Mouse (Mus musculus) ES-E14 (cell line): ENCODE results near the gene 4933428G20Rik.

Experiments used
- HCFC1 ChIP-seq: IDR thresholded peaks from 2 replicates; pipeline ENCODE4 v1.6.1; 2012; ENCODE audit warnings: low read length, inconsistent platforms, borderline replicate concordance; ENCODE audit not compliant: insufficient read depth
- ZNF384 ChIP-seq: IDR thresholded peaks from 2 replicates; pipeline ENCODE4 v1.6.1; 2012; ENCODE audit warnings: low read depth, low read length, inconsistent platforms

DNA sequence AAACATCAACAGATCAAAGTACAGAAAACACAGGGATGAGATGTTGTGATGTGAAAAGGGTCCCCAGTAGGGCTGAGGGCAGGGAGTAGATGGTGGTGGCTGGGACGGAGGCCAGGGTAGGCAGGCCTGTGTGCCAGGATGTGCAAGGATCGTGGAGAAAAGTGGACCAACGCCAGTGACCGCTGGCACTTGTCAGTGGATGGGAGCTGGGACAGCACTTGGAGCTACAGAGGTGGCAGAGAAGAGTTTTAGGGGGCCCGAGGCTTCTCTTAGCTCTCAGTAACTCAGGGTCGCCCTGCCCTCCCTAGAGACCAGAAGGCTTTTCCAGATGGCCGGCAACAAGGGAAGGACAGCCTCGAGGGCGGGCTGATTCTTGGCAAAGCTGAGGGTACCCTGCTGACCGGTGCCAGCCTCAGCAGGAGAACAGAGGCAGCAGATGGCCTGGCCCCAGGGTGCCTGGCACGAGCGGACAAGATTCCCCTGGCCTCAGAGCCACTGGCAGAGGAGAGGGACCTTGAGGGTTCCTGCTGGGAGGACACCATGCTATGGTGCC, 43.1 kb upstream of the 4933428G20Rik start:
- no peak for TF ChIP-seq HCFC1
- TF ChIP-seq ZNF384, result no peak
